Mouse (Mus musculus) heart, adult 11 months (tissue): ENCODE measurements around the gene Tex28.
A peak's percentile ranks its signal among the peaks of the same experiment; 100 is the strongest.
"Not testable (repeated sequence)": the region's sequence is repeated elsewhere in the genome, so short reads cannot be mapped to it uniquely, and the experiment has no call there.

Experiments
- DNase-seq: peaks from one replicate; pipeline ENCODE4 v3.0.0; 2022

The Tex28 gene

GRCm38 (mm10) chrX:74167738-74168137 is at the start of gene Tex28:
Gene Tex28 (minus strand): TSS chrX:74167838.
- no peak for DNase-seq

GRCm38 (mm10) chrX:74203556-74203955 is 35.9 kb upstream of the Tex28 start:
- no peak for DNase-seq

GRCm38 (mm10) chrX:74176959-74177358 is 9.3 kb upstream of the Tex28 start, which contains the start of gene Tktl1:
Gene Tktl1 (plus strand): TSS chrX:74177259.
- DNase-seq, result no peak

DNA sequence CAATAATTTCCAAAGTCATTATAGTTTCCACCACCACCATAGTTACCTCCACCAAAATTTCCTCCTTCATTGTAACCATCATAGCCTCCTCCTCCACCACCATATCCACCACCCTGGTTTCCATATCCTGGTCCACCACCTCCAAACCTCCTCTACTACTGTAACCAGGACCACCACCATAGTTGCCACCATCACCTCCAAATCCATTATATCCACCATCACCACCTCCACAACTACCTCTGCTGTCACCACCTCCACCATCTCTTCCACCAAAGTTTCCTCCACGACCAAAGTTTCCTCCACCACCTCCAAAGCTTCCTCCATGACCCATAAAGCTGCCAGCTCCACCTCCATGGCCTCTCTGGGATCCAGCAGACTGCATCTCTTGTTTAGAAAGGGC is 32.4 kb downstream of the Tex28 start, which contains the start of gene Mecp2:
TSS of gene Mecp2 (minus strand) at position 101 of the 400 bp plus-strand sequence.
- not testable (repeated sequence) for DNase-seq

- DNase-seq, result no peak
Observed at GRCm38 (mm10) chrX:74127164-74127563, 40.5 kb downstream of the Tex28 start, which contains the start of gene Opn1mw. Gene Opn1mw (plus strand): TSS chrX:74127464.

DNA sequence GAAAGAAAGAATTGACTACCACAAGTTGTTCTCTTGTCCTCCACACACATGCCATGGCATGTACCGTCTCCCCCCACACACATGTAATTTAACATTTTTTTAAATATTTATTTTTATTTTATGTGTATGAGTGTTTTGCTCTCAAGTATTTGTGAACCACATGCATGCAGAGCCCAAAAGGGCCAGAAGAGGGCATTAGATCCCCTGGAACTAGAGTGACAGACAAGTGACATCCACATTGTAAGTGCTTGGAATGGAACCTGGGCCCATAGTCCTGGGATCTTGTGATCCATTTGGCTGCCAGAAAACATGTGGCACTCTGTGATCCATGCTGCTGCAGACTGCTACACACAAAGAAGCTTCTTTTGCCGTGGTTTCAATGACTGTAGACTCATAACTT is 42.7 kb downstream of the Tex28 start:
- DNase-seq, result no peak

GRCm38 (mm10) chrX:74115511-74115910 is 52.1 kb downstream of the Tex28 start:
- peak; percentile 97 for DNase-seq

DNA sequence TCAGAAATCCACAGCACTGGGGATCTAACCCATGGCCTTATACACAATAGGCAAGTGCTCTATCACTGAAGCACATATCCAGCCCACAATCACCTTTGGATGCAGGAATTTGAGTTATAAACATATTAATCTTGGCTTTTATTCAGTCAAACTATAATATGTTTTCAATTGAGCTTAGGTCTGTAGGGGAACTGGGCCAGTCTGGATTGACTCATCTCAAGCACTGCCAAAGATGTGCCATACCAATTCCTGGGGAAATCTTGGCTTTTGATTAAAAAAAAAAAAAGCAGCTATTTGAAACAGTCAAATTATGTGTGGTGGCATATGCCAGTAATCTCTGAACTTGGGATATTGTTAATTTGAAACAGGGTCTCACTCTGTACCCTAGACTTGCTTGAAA is 53.6 kb downstream of the Tex28 start:
- DNase-seq, result no peak

- peak; percentile 84 for DNase-seq
Observed at GRCm38 (mm10) chrX:74108747-74109146, 58.9 kb downstream of the Tex28 start.

DNA sequence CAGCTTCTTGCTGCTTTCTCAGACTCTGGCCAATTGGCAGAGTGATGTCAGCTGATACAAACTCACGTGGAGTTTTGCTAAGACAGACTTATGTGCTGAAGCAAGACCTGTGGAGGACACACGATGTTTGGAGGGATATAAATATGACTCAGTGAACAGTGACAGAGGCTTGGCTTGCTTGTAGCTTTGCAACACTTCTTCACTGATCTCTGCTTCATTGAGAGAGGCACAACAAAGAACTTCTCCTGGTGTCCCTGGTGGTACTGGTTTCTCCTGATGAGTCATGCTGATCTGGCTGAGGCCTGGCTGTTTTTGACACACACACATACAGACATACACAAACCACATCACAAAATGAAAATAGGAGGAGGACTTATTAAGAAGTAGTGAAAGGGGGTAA is 61.7 kb downstream of the Tex28 start:
- no peak for DNase-seq

DNA sequence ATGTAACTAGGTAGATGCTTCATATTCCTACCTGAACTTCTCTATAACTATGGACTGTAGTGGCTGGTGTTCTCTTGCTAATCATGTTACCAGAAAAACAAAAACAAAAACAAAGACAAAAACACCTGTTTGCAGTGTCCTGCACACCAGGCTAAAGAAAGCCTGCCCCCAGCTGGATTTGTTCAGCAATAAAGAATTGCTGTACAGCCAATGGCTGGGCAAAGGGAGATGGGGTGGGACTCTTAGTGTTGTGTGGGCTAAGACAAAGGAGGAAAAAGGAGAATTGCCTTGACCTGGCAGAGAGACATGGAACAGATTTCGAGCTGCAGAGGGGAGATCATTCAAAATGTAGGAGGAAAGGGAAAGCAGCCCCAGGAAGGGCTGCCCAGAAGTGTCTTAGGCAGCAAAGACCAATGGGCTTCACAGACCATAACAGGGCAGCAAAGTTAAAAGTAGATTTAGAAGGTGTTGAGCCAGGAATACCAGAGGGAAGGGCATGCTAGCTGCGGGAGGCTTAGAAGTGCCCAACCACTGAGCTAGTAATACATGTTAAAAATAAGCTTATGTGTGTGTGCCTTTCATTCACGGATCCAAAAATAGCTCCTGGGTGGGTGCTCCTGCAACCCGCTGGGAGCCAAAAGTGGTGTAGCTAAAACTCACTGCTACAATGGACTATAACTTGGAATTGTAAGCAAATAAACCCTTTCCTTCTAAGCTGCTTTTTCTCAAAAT is 64.0 kb downstream of the Tex28 start:
- DNase-seq, result peak; percentile 95
